Mouse (Mus musculus) neural tube, embryonic 11.5 days (tissue): Measurements from ENCODE around the gene Per1. TPM values are rescaled to one million over a fixed set of nuclear protein-coding genes. Genes with fewer than 3 reads are reported as not detected.

Experiments
- ATAC-seq: fragments of 200-750 bp; cut with Nextera tagmentation; 2 replicates; pipeline ENCODE4 v1.8.0; 2017; ENCODE audit warnings: moderate number of reproducible peaks, mild to moderate bottlenecking, moderate TSS enrichment, moderate library complexity; ENCODE audit not compliant: insufficient read depth, low FRiP score, low TSS enrichment
- DNase-seq: peaks from one replicate; pipeline ENCODE4 v3.0.0-alpha.2; 2015; ENCODE audit warnings: low spot score
- H3K27ac ChIP-seq: fragments of 300-500 bp; sonication (generic); 2 replicates; pipeline ENCODE4 v1.5.1; 2014; ENCODE audit warnings: low read depth, mild to moderate bottlenecking, low read length
- H3K27me3 ChIP-seq: fragments of 300-500 bp; sonication (generic); 2 replicates; pipeline ENCODE4 v1.6.1; 2014; ENCODE audit warnings: mild to moderate bottlenecking, low read length, mixed read lengths; ENCODE audit not compliant: control insufficient read depth, insufficient read depth
- H3K36me3 ChIP-seq: fragments of 300-500 bp; sonication (generic); 2 replicates; pipeline ENCODE4 v1.6.1; 2014; ENCODE audit warnings: mild to moderate bottlenecking, low read length, moderate library complexity, mixed read lengths; ENCODE audit not compliant: control insufficient read depth, insufficient read depth
- H3K4me1 ChIP-seq: fragments of 300-500 bp; sonication (generic); 2 replicates; pipeline ENCODE4 v1.6.1; 2014; ENCODE audit warnings: low read length, mixed read lengths; ENCODE audit not compliant: control insufficient read depth, insufficient read depth
- H3K4me2 ChIP-seq: fragments of 300-500 bp; sonication (generic); 2 replicates; pipeline ENCODE4 v1.6.1; 2014; ENCODE audit warnings: low read depth, mild to moderate bottlenecking, moderate library complexity
- H3K4me3 ChIP-seq: fragments of 300-500 bp; sonication (generic); 2 replicates; pipeline ENCODE4 v1.5.1; 2014; ENCODE audit warnings: low read depth, low read length
- H3K9ac ChIP-seq: fragments of 300-500 bp; sonication (generic); 2 replicates; pipeline ENCODE4 v1.6.1; 2014; ENCODE audit warnings: mild to moderate bottlenecking, low read length
- H3K9me3 ChIP-seq: fragments of 300-500 bp; sonication (generic); 2 replicates; pipeline ENCODE4 v1.6.1; 2016; ENCODE audit warnings: low read length; ENCODE audit not compliant: control insufficient read depth
- WGBS: fragments of 180-500 bp; shearing (Covaris S2); extraction: QIAGEN DNeasy Blood & Tissue Kit; methylation state at CpG from one replicate; pipeline ENCODE4 v1.1.7; 2014; 5-methylcytosine and 5-hydroxymethylcytosine counted together
- polyA plus RNA-seq: library from polyadenylated mRNA; unstranded; fragments of >200 nt; fragmentation: Nextera tagmentation; extraction: Ambion mirVana; gene quantifications from 2 replicates; pipeline ENCODE4 v1.2.1, GENCODE M21; 2014

The Per1 gene
- polyA plus RNA-seq, 1 experiment from 2014 or later = 10.9 TPM

DNA sequence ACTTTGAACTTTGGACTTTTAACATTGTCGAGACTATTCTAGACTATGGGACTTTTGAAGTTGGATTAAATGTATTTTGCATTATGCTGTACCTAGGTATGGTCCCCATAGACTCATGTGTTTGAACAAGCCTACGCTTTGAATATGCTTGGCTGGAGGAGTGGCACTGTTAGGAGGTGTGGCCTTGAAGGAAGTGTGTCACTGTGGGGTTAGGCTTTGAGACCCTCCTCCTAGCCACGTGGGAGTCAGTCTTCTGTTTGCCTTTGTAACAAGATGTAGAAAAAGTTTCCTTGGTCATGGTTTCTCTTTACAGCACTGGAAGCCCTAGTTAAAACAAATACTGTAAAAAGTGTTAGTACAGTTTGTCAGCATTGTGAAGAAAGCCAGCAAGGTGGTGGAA lies 41.2 kb upstream of the Per1 start:
- Histone ChIP-seq H3K4me1 (peaks cover 7% of the 10 kb centered on the region), H3K9me3 (no peaks in the 10 kb centered on the region), H3K9ac (no peak overlapping the region), H3K27me3 (no peaks in the 10 kb centered on the region), H3K36me3 (peaks cover 9% of the 10 kb centered on the region), H3K27ac (no peak overlapping the region), H3K4me3 (no peak overlapping the region), H3K4me2 (no peak overlapping the region)
- ATAC-seq (no peak), DNase-seq (no peak)
- 83% methylated on average over 3 of the region's 3 CpGs for WGBS

GRCm38 (mm10) chr11:69058265-69058664 lies 36.8 kb upstream of the Per1 start:
- no peaks in the 10 kb centered on the region for H3K36me3 ChIP-seq
- no peak overlapping the region; the same call in 1 of the 2 replicates for H3K9ac ChIP-seq
- peak overlapping the region; percentile 69 for H3K4me3 ChIP-seq
- H3K9me3 ChIP-seq = no peaks in the 10 kb centered on the region
- H3K4me1 ChIP-seq = peaks cover 22% of the 10 kb centered on the region
- H3K27me3 ChIP-seq = no peaks in the 10 kb centered on the region
- H3K4me2 ChIP-seq = peak overlapping the region; percentile 98
- WGBS = 79% methylated on average over 2 of the region's 2 CpGs
- no peak for DNase-seq
- no peak for ATAC-seq
- 0 out of 2 replicates have a peak overlapping the region, but pooled peaks have one; percentile 77 for H3K27ac ChIP-seq

- Histone ChIP-seq H3K9ac (peak overlapping the region; percentile 57), H3K36me3 (no peaks in the 10 kb centered on the region), H3K4me2 (peak overlapping the region; percentile 98), H3K4me1 (peaks cover 22% of the 10 kb centered on the region), H3K9me3 (no peaks in the 10 kb centered on the region), H3K27me3 (no peaks in the 10 kb centered on the region), H3K4me3 (peak overlapping the region; percentile 69), H3K27ac (peak overlapping the region; percentile 77)
- 3% methylated on average over 19 of the region's 19 CpGs for WGBS
- peak; percentile 3; the same call in 1 of the 2 replicates for ATAC-seq
- no peak for DNase-seq
Measured at GRCm38 (mm10) chr11:69058729-69059356, 36.2 kb upstream of the Per1 start.

DNA sequence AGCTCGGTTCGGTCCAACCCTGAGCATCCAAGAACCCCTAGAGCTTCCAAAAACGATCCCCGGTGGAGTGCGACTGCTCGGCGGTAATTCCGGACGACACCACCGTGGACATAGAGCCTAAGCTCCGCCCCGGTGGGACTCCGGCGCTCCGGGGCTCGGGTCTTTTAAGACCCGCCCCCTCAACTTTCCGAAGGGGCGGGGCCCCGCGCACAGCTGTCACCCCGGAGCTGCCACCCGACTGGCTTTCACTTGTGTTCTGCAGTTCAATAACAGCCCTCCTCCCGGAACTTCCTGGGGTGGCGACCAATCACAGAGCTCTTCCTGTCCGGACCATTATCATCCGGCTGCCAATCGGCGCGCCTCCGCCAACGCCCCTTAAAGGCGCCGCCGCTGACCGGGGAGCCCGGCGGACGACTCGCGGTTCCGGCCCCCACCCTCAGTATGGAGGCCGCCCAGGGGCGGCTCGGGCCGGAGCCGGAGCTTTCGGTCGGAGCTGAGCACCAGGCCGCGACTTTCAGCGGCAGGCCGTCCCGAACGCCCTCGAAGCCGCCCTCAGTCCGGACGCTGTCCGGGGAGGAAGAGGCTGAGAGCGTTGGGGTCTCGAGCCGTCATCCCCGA lies 35.6 kb upstream of the Per1 start, which contains the start of gene Borcs6:
Borcs6 (plus strand) TSS at position 361 of the 618 bp plus-strand sequence.
- no peaks in the 10 kb centered on the region for H3K27me3 ChIP-seq
- H3K36me3 ChIP-seq = no peaks in the 10 kb centered on the region
- peak within 1 kb of the TSS; percentile 69 for H3K4me3 ChIP-seq
- WGBS = under 1% methylated on average over 58 of the region's 64 CpGs
- no peaks in the 10 kb centered on the region for H3K9me3 ChIP-seq
- H3K4me1 ChIP-seq = peaks cover 26% of the 10 kb centered on the region
- peak within 1 kb of the TSS; percentile 77 for H3K27ac ChIP-seq
- ATAC-seq (peak; percentile 84), DNase-seq (peak; percentile 97)
- peak within 1 kb of the TSS; percentile 67 for H3K9ac ChIP-seq
- H3K4me2 ChIP-seq = peak within 1 kb of the TSS; percentile 98

GRCm38 (mm10) chr11:69059975-69060411 lies 35.0 kb upstream of the Per1 start:
- H3K9me3 ChIP-seq = no peaks in the 10 kb centered on the region
- DNase-seq (no peak), ATAC-seq (peak; percentile 3; the same call in 1 of the 2 replicates)
- peak overlapping the region; percentile 67 for H3K9ac ChIP-seq
- 0% methylated on average over 42 of the region's 49 CpGs for WGBS
- peak overlapping the region; percentile 71 for H3K27ac ChIP-seq
- H3K4me2 ChIP-seq = peak overlapping the region; percentile 98
- no peaks in the 10 kb centered on the region for H3K36me3 ChIP-seq
- peaks cover 26% of the 10 kb centered on the region for H3K4me1 ChIP-seq
- H3K4me3 ChIP-seq = peak overlapping the region; percentile 69
- H3K27me3 ChIP-seq = no peaks in the 10 kb centered on the region

- peak; percentile 41 for DNase-seq
- Histone ChIP-seq H3K4me2 (peak overlapping the region; percentile 98), H3K36me3 (no peaks in the 10 kb centered on the region), H3K9ac (peak overlapping the region; percentile 67), H3K9me3 (no peaks in the 10 kb centered on the region), H3K27ac (peak overlapping the region; percentile 71; the same call in 1 of the 2 replicates), H3K4me3 (peak overlapping the region; percentile 69), H3K27me3 (no peaks in the 10 kb centered on the region), H3K4me1 (peaks cover 26% of the 10 kb centered on the region)
- ATAC-seq = no peak; the same call in 1 of the 2 replicates
- WGBS = under 1% methylated on average over 40 of the region's 40 CpGs
Measured at GRCm38 (mm10) chr11:69060448-69061254, 34.4 kb upstream of the Per1 start.

GRCm38 (mm10) chr11:69061255-69061912 lies 33.6 kb upstream of the Per1 start:
- no peak for DNase-seq
- Histone ChIP-seq H3K27ac (no peak overlapping the region), H3K36me3 (no peaks in the 10 kb centered on the region), H3K9ac (no peak overlapping the region), H3K4me3 (peak overlapping the region; percentile 69), H3K4me1 (peaks cover 31% of the 10 kb centered on the region), H3K4me2 (peak overlapping the region; percentile 98), H3K9me3 (no peaks in the 10 kb centered on the region), H3K27me3 (no peaks in the 10 kb centered on the region)
- ATAC-seq = no peak
- WGBS = 4% methylated on average over 17 of the region's 17 CpGs

DNA sequence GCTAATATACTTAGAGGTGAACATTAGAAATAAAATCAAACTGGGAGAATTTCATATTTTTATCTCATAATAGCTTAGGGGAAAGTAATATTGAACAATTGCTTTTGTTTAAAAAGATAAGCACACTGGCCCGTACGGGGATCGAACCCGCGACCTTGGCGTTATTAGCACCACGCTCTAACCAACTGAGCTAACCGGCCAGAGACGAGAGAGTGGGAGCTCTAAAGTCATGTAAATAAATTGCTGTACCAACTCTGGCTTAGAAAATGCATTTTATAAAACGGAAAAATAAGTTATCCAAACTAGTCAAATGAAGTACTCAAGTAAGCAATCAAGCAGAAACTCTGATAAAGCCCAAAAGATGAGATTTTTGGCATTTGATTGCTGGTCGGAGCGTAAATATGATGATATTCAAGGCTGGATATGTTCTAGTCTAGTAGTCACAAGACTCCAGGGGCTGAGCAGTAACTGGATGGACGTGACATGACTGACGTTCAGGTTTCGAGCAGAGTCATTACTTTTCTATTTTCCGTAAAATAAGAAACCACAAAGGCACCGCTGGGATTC lies 32.7 kb upstream of the Per1 start:
- peak overlapping the region; percentile 44 for H3K4me2 ChIP-seq
- H3K27ac ChIP-seq = no peak overlapping the region
- H3K9ac ChIP-seq = no peak overlapping the region
- H3K36me3 ChIP-seq = no peaks in the 10 kb centered on the region
- peak overlapping the region; percentile 76 for H3K4me3 ChIP-seq
- H3K9me3 ChIP-seq = no peaks in the 10 kb centered on the region
- 1% methylated on average over 17 of the region's 17 CpGs for WGBS
- DNase-seq (peak; percentile 80), ATAC-seq (no peak)
- no peaks in the 10 kb centered on the region for H3K27me3 ChIP-seq
- peaks cover 35% of the 10 kb centered on the region for H3K4me1 ChIP-seq
